Mouse (Mus musculus) C2C12 (cell line): ENCODE measurements around the gene Zswim8. TPM values are rescaled to one million over a fixed set of nuclear protein-coding genes. Genes with fewer than 3 reads are reported as not detected.
A peak's percentile ranks its signal among the peaks of the same experiment; 100 is the strongest.

Experiments
- H3K27me3 ChIP-seq: one replicate; pipeline ENCODE4 v1.6.1; 2011; ENCODE audit not compliant: control insufficient read depth, insufficient read depth, insufficient read length
- H3K36me3 ChIP-seq: one replicate; pipeline ENCODE4 v1.6.1; 2011; ENCODE audit not compliant: control insufficient read depth, insufficient read depth
- H3K4me3 ChIP-seq: one replicate; pipeline ENCODE4 v1.5.1; 2011; ENCODE audit warnings: mild to moderate bottlenecking, control low read depth; ENCODE audit not compliant: poor library complexity, insufficient read depth, severe bottlenecking
- H3K79me2 ChIP-seq: one replicate; pipeline ENCODE4 v1.6.1; 2011; ENCODE audit not compliant: control insufficient read depth, insufficient read depth
- H3K79me3 ChIP-seq: one replicate; pipeline ENCODE4 v1.6.1; 2011; ENCODE audit warnings: low read depth, control low read depth
- H3ac ChIP-seq: one replicate; pipeline ENCODE3; 2011; ENCODE audit warnings: low read depth; ENCODE audit not compliant: control insufficient read depth, insufficient read length
- CEBPB ChIP-seq: IDR thresholded peaks from one replicate; pipeline ENCODE4 v1.6.1; 2011; ENCODE audit warnings: low read depth, mild to moderate bottlenecking, control low read depth, moderate library complexity
- CTCF ChIP-seq: IDR thresholded peaks from one replicate; pipeline ENCODE4 v1.5.1; 2011; ENCODE audit not compliant: control insufficient read depth, insufficient read depth, insufficient read length
- FOSL1 ChIP-seq: IDR thresholded peaks from one replicate; pipeline ENCODE4 v1.8.0; 2011; ENCODE audit warnings: mild to moderate bottlenecking, low read length; ENCODE audit not compliant: poor library complexity, insufficient read depth, severe bottlenecking
- MAX ChIP-seq: IDR thresholded peaks from one replicate; pipeline ENCODE4 v1.6.1; 2011; ENCODE audit warnings: mild to moderate bottlenecking, control low read depth
- MYOD1 ChIP-seq: IDR thresholded peaks from one replicate; pipeline ENCODE4 v1.6.1; 2011; ENCODE audit warnings: low read depth; ENCODE audit not compliant: control insufficient read depth, insufficient read length
- MYOG ChIP-seq: IDR thresholded peaks from one replicate; pipeline ENCODE4 v1.6.1; 2011; ENCODE audit not compliant: control insufficient read depth, insufficient read length; ENCODE audit errors: extremely low read depth
- USF1 ChIP-seq: IDR thresholded peaks from one replicate; pipeline ENCODE4 v1.6.1; 2011; ENCODE audit warnings: low read depth, mild to moderate bottlenecking, control low read depth, moderate library complexity
- polyA plus RNA-seq: library from polyadenylated mRNA; unstranded; fragments of >200 nt; fragmentation: generic; extraction: Trizol; gene quantifications from one replicate; pipeline ENCODE4 v1.2.1, GENCODE M21; 2012; ENCODE audit warnings: missing spikeins

Zswim8 gene
- polyA plus RNA-seq, 1 experiment = 74.0 TPM

GRCm38 (mm10) chr14:20695761-20696520 lies 11.4 kb upstream of the Zswim8 start:
- peaks cover 52% of the 10 kb centered on the region for H3K36me3 ChIP-seq
- H3K27me3 ChIP-seq = no peaks in the 10 kb centered on the region
- peaks cover 54% of the 10 kb centered on the region for H3K79me2 ChIP-seq
- H3K4me3 ChIP-seq = peak overlapping the region; percentile 56
- peak overlapping the region; percentile 55 for H3ac ChIP-seq
- TF ChIP-seq CTCF = no peak
- no peak for TF ChIP-seq USF1
- no peak for TF ChIP-seq MYOG
- no peak for TF ChIP-seq MYOD1
- TF ChIP-seq FOSL1 = no peak
- TF ChIP-seq MAX = no peak
- TF ChIP-seq CEBPB = no peak
- peaks cover 43% of the 10 kb centered on the region for H3K79me3 ChIP-seq

- no peaks in the 10 kb centered on the region for H3K27me3 ChIP-seq
- H3K36me3 ChIP-seq = peaks cover 42% of the 10 kb centered on the region
- H3ac ChIP-seq = no peak overlapping the region
- no peak overlapping the region for H3K4me3 ChIP-seq
- H3K79me2 ChIP-seq = peaks cover 64% of the 10 kb centered on the region
- TF ChIP-seq USF1 (no peak), CEBPB (no peak), MAX (no peak), MYOG (no peak), FOSL1 (no peak), MYOD1 (no peak), CTCF (no peak)
- H3K79me3 ChIP-seq = peaks cover 53% of the 10 kb centered on the region
Measured at GRCm38 (mm10) chr14:20696986-20697385, 10.4 kb upstream of the Zswim8 start.

DNA sequence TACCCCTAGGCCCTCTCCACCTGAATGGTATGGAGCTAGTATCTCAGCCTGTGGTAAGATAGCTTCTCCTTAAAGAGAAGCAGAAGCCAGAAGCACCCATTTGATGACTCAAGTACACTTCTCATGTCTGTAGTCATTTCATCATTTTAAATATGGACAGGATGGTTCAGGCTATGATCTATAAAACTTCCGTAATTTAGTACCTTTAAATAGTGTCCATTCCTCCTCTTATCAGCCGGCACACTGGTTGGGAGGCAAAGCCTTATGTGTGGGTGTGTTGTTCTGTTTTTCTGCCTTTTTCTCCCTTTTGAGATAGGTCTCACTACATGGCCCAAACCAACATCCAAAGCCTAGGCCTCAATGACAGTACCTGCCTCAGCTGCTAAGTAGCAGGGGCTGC lies 8.8 kb upstream of the Zswim8 start:
- H3K36me3 ChIP-seq = peaks cover 27% of the 10 kb centered on the region
- H3K4me3 ChIP-seq = no peak overlapping the region
- H3K79me2 ChIP-seq = peaks cover 79% of the 10 kb centered on the region
- H3ac ChIP-seq = no peak overlapping the region
- TF ChIP-seq CEBPB (no peak), MYOD1 (no peak), USF1 (no peak), CTCF (no peak), FOSL1 (no peak), MYOG (no peak), MAX (no peak)
- peaks cover 61% of the 10 kb centered on the region for H3K79me3 ChIP-seq
- no peaks in the 10 kb centered on the region for H3K27me3 ChIP-seq

DNA sequence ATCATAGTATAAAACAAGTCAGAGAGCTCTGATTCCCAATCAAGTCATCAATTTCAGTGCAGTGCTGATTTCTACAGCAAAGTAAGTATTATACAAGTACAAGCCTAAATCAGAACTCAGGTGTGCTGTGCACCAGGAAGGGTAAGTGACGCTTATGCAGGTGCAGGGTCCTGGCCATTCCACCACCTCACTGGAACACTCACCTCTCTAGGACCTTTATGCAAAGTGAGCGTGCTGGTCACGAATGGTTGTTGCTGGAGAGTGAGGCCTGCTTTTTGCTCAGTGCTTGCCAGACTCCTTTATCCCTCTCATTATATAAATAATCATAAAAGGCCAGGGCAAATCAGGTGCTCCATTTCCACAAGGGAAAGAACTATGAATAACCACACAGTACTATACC lies 7.0 kb upstream of the Zswim8 start:
- Histone ChIP-seq H3K79me3 (peaks cover 72% of the 10 kb centered on the region), H3K4me3 (no peak overlapping the region), H3K36me3 (peaks cover 30% of the 10 kb centered on the region), H3K79me2 (peaks cover 93% of the 10 kb centered on the region), H3ac (no peak overlapping the region), H3K27me3 (no peaks in the 10 kb centered on the region)
- TF ChIP-seq MYOD1 (no peak), MYOG (no peak), MAX (no peak), FOSL1 (no peak), USF1 (no peak), CTCF (no peak), CEBPB (no peak)

DNA sequence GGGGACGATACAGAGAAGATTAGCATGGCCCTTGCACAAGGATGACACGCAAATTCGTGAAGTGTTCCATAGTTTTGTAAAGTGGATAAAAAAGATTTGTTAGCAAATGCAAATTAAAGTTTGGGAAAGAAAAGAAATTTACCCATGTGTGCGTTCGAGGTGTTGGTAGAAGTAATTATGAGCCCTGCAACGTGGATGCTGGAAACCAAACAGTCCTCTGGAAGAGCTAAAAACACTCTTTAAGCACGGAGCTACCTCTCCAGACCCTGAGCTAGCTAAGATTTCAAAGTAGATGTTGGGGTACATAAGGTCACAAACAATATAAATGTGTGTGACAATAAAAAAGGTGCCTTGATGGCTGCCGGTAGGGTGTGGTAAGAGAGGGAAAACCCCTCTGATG lies 5.8 kb upstream of the Zswim8 start:
- H3ac ChIP-seq = peak overlapping the region; percentile 46
- H3K79me2 ChIP-seq = peaks cover 83% of the 10 kb centered on the region
- H3K27me3 ChIP-seq = no peaks in the 10 kb centered on the region
- H3K79me3 ChIP-seq = peaks cover 63% of the 10 kb centered on the region
- peaks cover 29% of the 10 kb centered on the region for H3K36me3 ChIP-seq
- H3K4me3 ChIP-seq = peak overlapping the region; percentile 84
- TF ChIP-seq CEBPB (no peak), MAX (no peak), USF1 (no peak), MYOD1 (no peak), FOSL1 (no peak), MYOG (no peak), CTCF (no peak)
